Mouse (Mus musculus): ENCODE measurements around the gene Ogfod1. TPM values are rescaled to one million over a fixed set of nuclear protein-coding genes. Genes with fewer than 3 reads are reported as not detected.

Gene Ogfod1
- 6.1 and 7.0 TPM in 2 replicates for polyA plus RNA-seq (2015; fragmentation: Nextera tagmentation; extraction: Ambion mirVana)

- peak; percentile 98 for DNase-seq (ENCODE audit: low spot score)
- peak within 1 kb of the TSS; percentile 63 for H3K9ac ChIP-seq (replicated peaks; ENCODE audit: low read depth)
- H3K4me3 ChIP-seq (ENCODE audit: low read depth, low read length) = peak within 1 kb of the TSS; percentile 81
- ATAC-seq = peak; percentile 99
- peak within 1 kb of the TSS; percentile 77 for H3K27ac ChIP-seq (ENCODE audit: low read length)
- peak within 1 kb of the TSS; percentile 83 for H3K4me2 ChIP-seq (replicated peaks; ENCODE audit: low read depth, low read length)
- H3K36me3 ChIP-seq (ENCODE audit: insufficient read depth, low read length) = no peaks in the 10 kb centered on the region
- TF ChIP-seq EP300 (IDR thresholded peaks at IDR 0.05) (no peak; the same call in 1 of the 2 replicates), CTCF (IDR thresholded peaks at IDR 0.05) (no peak)
- H3K4me1 ChIP-seq (ENCODE audit: insufficient read depth, low read depth, low read length) = peaks cover 11% of the 10 kb centered on the region; the same call in 1 of the 2 replicates
- under 1% methylated on average over 41 of the region's 41 CpGs for WGBS
- H3K9me3 ChIP-seq (ENCODE audit: low read length) = no peaks in the 10 kb centered on the region
- H3K27me3 ChIP-seq (replicated peaks; ENCODE audit: insufficient read depth, low read length) = no peaks in the 10 kb centered on the region
These were observed at the start of gene Ogfod1, which contains the start of gene Nudt21 for GRCm38 (mm10) chr8:94036944-94037524. Ogfod1 (plus strand) TSS chr8:94037198. Nudt21 (minus strand) TSS chr8:94037031.

- peaks cover 10% of the 10 kb centered on the region; the same call in 1 of the 2 replicates for H3K36me3 ChIP-seq (ENCODE audit: insufficient read depth, low read length)
- TF ChIP-seq CTCF (IDR thresholded peaks at IDR 0.05) (no peak), EP300 (IDR thresholded peaks at IDR 0.05) (no peak)
- no peaks in the 10 kb centered on the region for H3K9me3 ChIP-seq (ENCODE audit: low read length)
- no peak overlapping the region for H3K9ac ChIP-seq (replicated peaks; ENCODE audit: low read depth)
- no peak overlapping the region for H3K27ac ChIP-seq (ENCODE audit: low read length)
- H3K4me1 ChIP-seq (ENCODE audit: insufficient read depth, low read depth, low read length) = no peaks in the 10 kb centered on the region
- WGBS = 84% methylated on average over 4 of the region's 4 CpGs
- DNase-seq (ENCODE audit: low spot score) = no peak
- H3K4me3 ChIP-seq (ENCODE audit: low read depth, low read length) = no peak overlapping the region
- ATAC-seq = no peak
- no peaks in the 10 kb centered on the region for H3K27me3 ChIP-seq (replicated peaks; ENCODE audit: insufficient read depth, low read length)
- H3K4me2 ChIP-seq (replicated peaks; ENCODE audit: low read depth, low read length) = no peak overlapping the region
These were observed 47.3 kb upstream of the Ogfod1 start for GRCm38 (mm10) chr8:93989739-93990138.

GRCm38 (mm10) chr8:93998961-93999360 lies 38.0 kb upstream of the Ogfod1 start:
- H3K4me2 ChIP-seq (replicated peaks; ENCODE audit: low read depth, low read length) = no peak overlapping the region
- WGBS = 91% methylated on average over 2 of the region's 2 CpGs
- H3K9ac ChIP-seq (replicated peaks; ENCODE audit: low read depth) = no peak overlapping the region
- no peaks in the 10 kb centered on the region for H3K4me1 ChIP-seq (ENCODE audit: insufficient read depth, low read depth, low read length)
- no peak for DNase-seq (ENCODE audit: low spot score)
- no peaks in the 10 kb centered on the region for H3K9me3 ChIP-seq (ENCODE audit: low read length)
- ATAC-seq = no peak
- peaks cover 27% of the 10 kb centered on the region; the same call in 1 of the 2 replicates for H3K36me3 ChIP-seq (ENCODE audit: insufficient read depth, low read length)
- H3K27me3 ChIP-seq (replicated peaks; ENCODE audit: insufficient read depth, low read length) = no peaks in the 10 kb centered on the region
- H3K27ac ChIP-seq (ENCODE audit: low read length) = no peak overlapping the region
- TF ChIP-seq EP300 (IDR thresholded peaks at IDR 0.05) (no peak), CTCF (IDR thresholded peaks at IDR 0.05) (no peak)
- H3K4me3 ChIP-seq (ENCODE audit: low read depth, low read length) = no peak overlapping the region

- Histone ChIP-seq H3K27me3 (replicated peaks; ENCODE audit: insufficient read depth, low read length) (no peaks in the 10 kb centered on the region), H3K27ac (ENCODE audit: low read length) (no peak overlapping the region), H3K4me2 (replicated peaks; ENCODE audit: low read depth, low read length) (no peak overlapping the region), H3K9me3 (ENCODE audit: low read length) (no peaks in the 10 kb centered on the region), H3K36me3 (ENCODE audit: insufficient read depth, low read length) (peaks cover 21% of the 10 kb centered on the region; the same call in 1 of the 2 replicates), H3K9ac (replicated peaks; ENCODE audit: low read depth) (no peak overlapping the region), H3K4me1 (ENCODE audit: insufficient read depth, low read depth, low read length) (no peaks in the 10 kb centered on the region), H3K4me3 (ENCODE audit: low read depth, low read length) (no peak overlapping the region)
- TF ChIP-seq CTCF (IDR thresholded peaks at IDR 0.05) (no peak), EP300 (IDR thresholded peaks at IDR 0.05) (no peak)
- ATAC-seq (no peak), DNase-seq (ENCODE audit: low spot score) (no peak)
- WGBS = 92% methylated on average over 9 of the region's 9 CpGs
These were observed 32.9 kb upstream of the Ogfod1 start for GRCm38 (mm10) chr8:94004139-94004538.

- WGBS = 61% methylated on average over 15 of the region's 15 CpGs
- DNase-seq (ENCODE audit: low spot score) (no peak), ATAC-seq (no peak)
- no peak overlapping the region for H3K4me2 ChIP-seq (replicated peaks; ENCODE audit: low read depth, low read length)
- H3K4me3 ChIP-seq (ENCODE audit: low read depth, low read length) = no peak overlapping the region
- TF ChIP-seq CTCF (IDR thresholded peaks at IDR 0.05) (no peak), EP300 (IDR thresholded peaks at IDR 0.05) (no peak)
- H3K4me1 ChIP-seq (ENCODE audit: insufficient read depth, low read depth, low read length) = no peaks in the 10 kb centered on the region; the same call in 1 of the 2 replicates
- H3K9me3 ChIP-seq (ENCODE audit: low read length) = no peaks in the 10 kb centered on the region
- no peaks in the 10 kb centered on the region for H3K27me3 ChIP-seq (replicated peaks; ENCODE audit: insufficient read depth, low read length)
- H3K9ac ChIP-seq (replicated peaks; ENCODE audit: low read depth) = no peak overlapping the region
- no peaks in the 10 kb centered on the region for H3K36me3 ChIP-seq (ENCODE audit: insufficient read depth, low read length)
- no peak overlapping the region for H3K27ac ChIP-seq (ENCODE audit: low read length)
These were observed 27.7 kb upstream of the Ogfod1 start for GRCm38 (mm10) chr8:94009243-94009845.

- H3K9me3 ChIP-seq (ENCODE audit: low read length) = no peaks in the 10 kb centered on the region
- H3K4me1 ChIP-seq (ENCODE audit: insufficient read depth, low read depth, low read length) = no peaks in the 10 kb centered on the region; the same call in 1 of the 2 replicates
- no peak overlapping the region for H3K4me3 ChIP-seq (ENCODE audit: low read depth, low read length)
- no peaks in the 10 kb centered on the region for H3K36me3 ChIP-seq (ENCODE audit: insufficient read depth, low read length)
- H3K4me2 ChIP-seq (replicated peaks; ENCODE audit: low read depth, low read length) = no peak overlapping the region
- no peaks in the 10 kb centered on the region for H3K27me3 ChIP-seq (replicated peaks; ENCODE audit: insufficient read depth, low read length)
- DNase-seq (ENCODE audit: low spot score) (no peak), ATAC-seq (no peak)
- no peak overlapping the region for H3K9ac ChIP-seq (replicated peaks; ENCODE audit: low read depth)
- 58% methylated on average over 2 of the region's 2 CpGs for WGBS
- TF ChIP-seq EP300 (IDR thresholded peaks at IDR 0.05) (no peak), CTCF (IDR thresholded peaks at IDR 0.05) (no peak)
- no peak overlapping the region for H3K27ac ChIP-seq (ENCODE audit: low read length)
These were observed 26.8 kb upstream of the Ogfod1 start for GRCm38 (mm10) chr8:94010101-94010705.

Measured in lung, postnatal 0 days (tissue).